Mouse (Mus musculus): ENCODE results near the gene Fbxo22. TPM values are rescaled to one million over a fixed set of nuclear protein-coding genes. Genes with fewer than 3 reads are reported as not detected.
"Not testable (repeated sequence)": the region's sequence is repeated elsewhere in the genome, so short reads cannot be mapped to it uniquely, and the experiment has no call there.

Fbxo22 gene
- polyA plus RNA-seq, 1 experiment from 2014 or later: 80.7 TPM

DNA sequence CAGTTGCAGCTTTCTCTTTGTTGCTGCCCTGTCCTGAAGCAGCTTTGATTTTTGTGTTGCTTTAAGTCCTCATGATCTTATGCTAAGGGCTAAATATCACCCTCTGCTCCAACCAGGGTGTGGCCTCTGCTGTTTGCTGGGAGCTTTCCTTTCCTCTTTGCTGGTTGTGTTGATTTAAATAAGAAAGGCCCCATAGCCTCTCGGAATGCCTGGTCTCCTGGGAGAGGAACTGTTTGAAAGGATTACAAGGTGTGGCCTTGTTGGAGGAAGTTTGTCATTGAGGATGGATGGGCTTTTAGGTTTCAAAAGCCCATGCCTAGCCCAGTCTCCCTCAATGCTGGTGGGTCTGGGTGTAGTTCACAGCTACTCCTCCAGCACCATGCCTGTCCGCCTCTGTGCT, 7.4 kb downstream of the Fbxo22 start:
- Histone ChIP-seq H3K9ac (no peak overlapping the region), H3K4me3 (no peak overlapping the region), H3K4me1 (peaks cover 3% of the 10 kb centered on the region), H3K27me3 (replicated peaks) (no peaks in the 10 kb centered on the region), H3K4me2 (replicated peaks) (no peak overlapping the region), H3K9me3 (no peaks in the 10 kb centered on the region), H3K27ac (no peak overlapping the region), H3K36me3 (peaks cover 76% of the 10 kb centered on the region)
- no peak for ATAC-seq (ENCODE audit: low FRiP score, low read depth)
- WGBS: 67% methylated on average over 2 of the region's 2 CpGs

DNA sequence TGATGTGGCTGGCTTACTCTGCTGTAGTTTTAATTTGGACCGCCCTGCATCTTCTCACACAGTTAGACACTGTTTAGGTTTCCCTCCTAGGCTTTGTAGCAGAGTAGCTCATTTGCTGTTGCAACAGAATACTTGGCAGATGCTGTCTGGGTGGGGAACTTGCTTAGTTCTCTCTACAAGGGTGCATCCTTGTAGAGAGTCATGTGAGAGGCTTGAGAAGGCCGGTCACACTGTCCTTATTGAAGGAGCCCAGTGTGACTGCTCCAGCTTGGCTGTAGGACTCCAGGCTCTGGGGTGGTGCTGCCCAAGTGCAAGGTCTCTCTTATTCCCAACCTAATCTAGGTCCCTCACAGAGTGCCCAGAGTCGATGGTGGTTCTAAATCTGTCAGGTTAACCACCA, 8.7 kb downstream of the Fbxo22 start:
- H3K36me3 ChIP-seq: peaks cover 89% of the 10 kb centered on the region
- no peak overlapping the region for H3K4me2 ChIP-seq (replicated peaks)
- no peak for ATAC-seq (ENCODE audit: low FRiP score, low read depth)
- H3K4me3 ChIP-seq: no peak overlapping the region
- H3K9me3 ChIP-seq: no peaks in the 10 kb centered on the region
- no peaks in the 10 kb centered on the region for H3K4me1 ChIP-seq
- no peaks in the 10 kb centered on the region for H3K27me3 ChIP-seq (replicated peaks)
- H3K27ac ChIP-seq: no peak overlapping the region
- no peak overlapping the region for H3K9ac ChIP-seq
- WGBS: 97% methylated on average over 3 of the region's 3 CpGs

- H3K9me3 ChIP-seq: no peaks in the 10 kb centered on the region
- H3K9ac ChIP-seq: no peak overlapping the region
- H3K27me3 ChIP-seq (replicated peaks): no peaks in the 10 kb centered on the region
- peaks cover 56% of the 10 kb centered on the region for H3K36me3 ChIP-seq
- WGBS: 92% methylated on average over 7 of the region's 7 CpGs
- no peaks in the 10 kb centered on the region for H3K4me1 ChIP-seq
- H3K4me2 ChIP-seq (replicated peaks): no peak overlapping the region
- ATAC-seq (ENCODE audit: low FRiP score, low read depth): no peak
- H3K27ac ChIP-seq: no peak overlapping the region
- H3K4me3 ChIP-seq: no peak overlapping the region
These were observed 16.5 kb downstream of the Fbxo22 start for GRCm38 (mm10) chr9:55225165-55225737.

DNA sequence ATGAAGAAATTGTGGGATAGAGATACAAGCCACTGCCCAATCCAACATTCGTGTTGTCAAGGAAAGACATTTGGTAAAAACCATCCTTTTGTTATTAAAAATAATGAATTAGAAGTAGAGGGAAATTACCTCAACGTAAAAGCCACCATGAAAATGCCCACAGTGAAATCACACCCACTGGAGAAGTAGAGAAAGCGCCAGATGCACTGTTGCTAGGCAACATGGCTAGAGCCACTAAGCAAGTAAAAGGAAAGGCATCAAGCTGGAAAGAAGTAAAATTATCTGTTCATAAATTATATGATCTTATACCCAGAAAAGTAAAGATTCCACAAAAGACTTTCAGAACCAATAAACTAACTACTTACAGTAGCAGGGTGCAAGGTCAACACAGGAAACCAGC, 17.5 kb downstream of the Fbxo22 start:
- no peak for ATAC-seq (ENCODE audit: low FRiP score, low read depth)
- Histone ChIP-seq H3K4me1 (no peaks in the 10 kb centered on the region), H3K9me3 (no peaks in the 10 kb centered on the region), H3K9ac (no peak overlapping the region), H3K4me3 (no peak overlapping the region), H3K27me3 (replicated peaks) (no peaks in the 10 kb centered on the region), H3K4me2 (replicated peaks) (no peak overlapping the region), H3K36me3 (peaks cover 46% of the 10 kb centered on the region), H3K27ac (no peak overlapping the region)
- 65% methylated on average over 3 of the region's 3 CpGs for WGBS

GRCm38 (mm10) chr9:55228149-55228548, 19.4 kb downstream of the Fbxo22 start:
- Histone ChIP-seq H3K36me3 (peaks cover 27% of the 10 kb centered on the region), H3K9me3 (no peaks in the 10 kb centered on the region), H3K9ac (no peak overlapping the region), H3K4me3 (no peak overlapping the region), H3K4me1 (no peaks in the 10 kb centered on the region), H3K27me3 (replicated peaks) (no peaks in the 10 kb centered on the region), H3K27ac (no peak overlapping the region), H3K4me2 (replicated peaks) (no peak overlapping the region)
- no peak for ATAC-seq (ENCODE audit: low FRiP score, low read depth)
- 87% methylated on average over 4 of the region's 4 CpGs for WGBS

DNA sequence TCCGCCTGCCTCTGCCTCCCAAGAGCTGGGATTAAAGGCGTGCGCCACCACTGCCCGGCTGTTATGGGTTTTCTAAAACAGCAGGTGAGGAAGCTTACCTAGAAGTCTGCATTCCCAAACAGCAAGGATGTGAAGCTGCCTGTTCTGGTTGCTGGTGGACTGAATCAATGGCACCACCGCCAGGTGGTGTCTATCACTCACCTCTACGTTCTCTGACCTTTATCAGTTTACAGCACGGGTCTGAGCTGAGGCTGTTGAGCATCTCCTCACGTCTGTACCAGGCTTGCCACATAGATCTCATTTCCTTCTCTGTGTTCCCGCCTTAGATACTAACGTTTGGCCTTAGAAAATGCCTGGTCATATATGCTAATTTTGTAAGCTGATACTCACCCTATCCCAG, 20.3 kb downstream of the Fbxo22 start:
- Histone ChIP-seq H3K36me3 (peaks cover 19% of the 10 kb centered on the region), H3K4me3 (no peak overlapping the region), H3K27ac (no peak overlapping the region), H3K4me2 (replicated peaks) (no peak overlapping the region), H3K9ac (no peak overlapping the region), H3K4me1 (no peaks in the 10 kb centered on the region), H3K9me3 (no peaks in the 10 kb centered on the region), H3K27me3 (replicated peaks) (no peaks in the 10 kb centered on the region)
- ATAC-seq (ENCODE audit: low FRiP score, low read depth): no peak
- WGBS: 76% methylated on average over 10 of the region's 10 CpGs

DNA sequence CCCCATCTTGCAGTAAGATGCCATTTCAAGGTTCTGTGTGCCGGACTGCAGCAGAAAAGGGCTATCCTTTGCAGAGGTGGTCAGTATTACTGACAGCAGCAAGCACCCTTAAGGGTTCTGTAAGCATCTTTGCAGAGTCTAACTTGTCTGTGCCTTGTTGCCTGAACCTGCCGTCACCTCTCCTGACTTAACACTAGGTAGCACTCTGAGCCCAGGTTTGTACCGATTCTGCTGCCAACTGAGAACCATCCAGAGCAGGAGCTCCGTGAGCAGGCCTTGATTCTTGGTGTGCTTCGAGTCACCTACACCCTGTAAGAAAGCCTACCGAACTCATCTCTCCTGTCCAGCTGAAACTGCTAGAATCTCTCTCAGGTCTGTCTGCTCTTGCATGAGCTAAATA, 22.8 kb downstream of the Fbxo22 start:
- WGBS: 70% methylated on average over 6 of the region's 6 CpGs
- Histone ChIP-seq H3K4me1 (no peaks in the 10 kb centered on the region), H3K9me3 (no peaks in the 10 kb centered on the region), H3K27ac (no peak overlapping the region), H3K36me3 (no peaks in the 10 kb centered on the region), H3K4me2 (replicated peaks) (no peak overlapping the region), H3K27me3 (replicated peaks) (no peaks in the 10 kb centered on the region), H3K4me3 (no peak overlapping the region), H3K9ac (no peak overlapping the region)
- ATAC-seq (ENCODE audit: low FRiP score, low read depth): no peak

DNA sequence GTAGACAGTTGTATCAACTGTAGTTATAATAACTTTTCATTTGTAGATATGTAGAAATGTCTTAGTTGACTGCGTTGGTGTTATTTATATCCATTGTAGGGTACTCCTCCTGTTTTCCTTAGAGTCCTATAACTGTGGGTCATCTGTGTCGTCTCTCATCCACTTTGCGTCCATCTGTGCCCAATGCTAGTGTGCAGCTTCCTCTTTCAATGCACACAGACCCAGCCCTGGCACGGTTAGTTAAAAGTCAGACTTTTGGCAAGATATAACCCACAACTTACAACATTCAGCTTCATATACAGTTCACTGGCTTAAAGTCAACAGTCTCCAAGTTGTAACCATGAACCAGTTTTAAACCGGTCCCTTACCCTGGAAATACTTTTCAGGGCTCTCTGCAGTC, 23.4 kb downstream of the Fbxo22 start:
- WGBS: 91% methylated on average over 5 of the region's 5 CpGs
- Histone ChIP-seq H3K27me3 (replicated peaks) (no peaks in the 10 kb centered on the region), H3K4me2 (replicated peaks) (no peak overlapping the region), H3K36me3 (no peaks in the 10 kb centered on the region), H3K9me3 (no peaks in the 10 kb centered on the region), H3K27ac (no peak overlapping the region), H3K4me3 (no peak overlapping the region), H3K4me1 (no peaks in the 10 kb centered on the region), H3K9ac (no peak overlapping the region)
- no peak for ATAC-seq (ENCODE audit: low FRiP score, low read depth)

DNA sequence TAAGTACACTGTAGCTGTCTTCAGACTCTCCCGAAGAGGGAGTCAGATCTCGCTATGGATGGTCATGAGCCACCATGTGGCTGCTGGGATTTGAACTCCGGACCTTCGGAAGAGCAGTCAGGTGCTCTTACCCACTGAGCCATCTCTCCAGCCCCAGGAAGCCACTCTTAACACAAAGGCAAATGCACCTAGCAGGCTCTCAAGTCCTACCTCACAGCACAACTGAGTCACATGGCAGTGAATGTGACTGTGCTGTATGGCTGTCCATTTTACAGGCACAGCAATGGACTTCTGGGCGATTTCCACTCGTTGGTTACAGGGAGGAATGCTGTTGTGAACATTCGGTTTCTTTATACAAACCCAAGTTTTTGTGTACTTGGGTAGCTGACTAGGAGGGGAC, 23.9 kb downstream of the Fbxo22 start:
- H3K9me3 ChIP-seq: no peaks in the 10 kb centered on the region
- H3K4me3 ChIP-seq: no peak overlapping the region
- H3K36me3 ChIP-seq: no peaks in the 10 kb centered on the region
- ATAC-seq (ENCODE audit: low FRiP score, low read depth): no peak
- no peak overlapping the region for H3K27ac ChIP-seq
- 91% methylated on average over 7 of the region's 7 CpGs for WGBS
- H3K9ac ChIP-seq: no peak overlapping the region
- H3K4me2 ChIP-seq (replicated peaks): no peak overlapping the region
- no peaks in the 10 kb centered on the region for H3K27me3 ChIP-seq (replicated peaks)
- no peaks in the 10 kb centered on the region for H3K4me1 ChIP-seq

DNA sequence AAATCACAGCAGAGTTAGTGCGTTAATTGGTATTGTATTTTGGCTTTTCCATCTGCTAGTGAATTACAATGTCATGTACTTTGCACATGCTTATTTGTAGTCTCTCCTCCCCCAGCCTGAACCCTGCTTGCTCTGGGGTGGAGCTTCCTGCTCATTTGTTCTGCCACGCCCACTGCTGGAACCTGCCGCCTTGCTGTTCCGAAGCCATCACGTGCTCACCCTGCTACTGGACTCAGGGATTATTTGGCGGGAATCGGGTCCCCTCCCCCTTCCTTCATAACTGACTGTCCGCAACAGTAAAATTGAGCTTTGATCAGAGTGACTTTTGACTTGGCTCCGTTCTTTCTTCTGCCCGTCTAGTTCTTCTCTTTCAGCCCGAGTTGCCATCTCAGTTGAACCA, 24.4 kb downstream of the Fbxo22 start:
- H3K4me1 ChIP-seq; H3K4me2 ChIP-seq (replicated peaks); H3K4me3 ChIP-seq; H3K9ac ChIP-seq; H3K9me3 ChIP-seq; H3K27me3 ChIP-seq (replicated peaks); H3K27ac ChIP-seq; ATAC-seq (ENCODE audit: low FRiP score, low read depth); H3K36me3 ChIP-seq: not testable (repeated sequence)
- 72% methylated on average over 11 of the region's 11 CpGs for WGBS

DNA sequence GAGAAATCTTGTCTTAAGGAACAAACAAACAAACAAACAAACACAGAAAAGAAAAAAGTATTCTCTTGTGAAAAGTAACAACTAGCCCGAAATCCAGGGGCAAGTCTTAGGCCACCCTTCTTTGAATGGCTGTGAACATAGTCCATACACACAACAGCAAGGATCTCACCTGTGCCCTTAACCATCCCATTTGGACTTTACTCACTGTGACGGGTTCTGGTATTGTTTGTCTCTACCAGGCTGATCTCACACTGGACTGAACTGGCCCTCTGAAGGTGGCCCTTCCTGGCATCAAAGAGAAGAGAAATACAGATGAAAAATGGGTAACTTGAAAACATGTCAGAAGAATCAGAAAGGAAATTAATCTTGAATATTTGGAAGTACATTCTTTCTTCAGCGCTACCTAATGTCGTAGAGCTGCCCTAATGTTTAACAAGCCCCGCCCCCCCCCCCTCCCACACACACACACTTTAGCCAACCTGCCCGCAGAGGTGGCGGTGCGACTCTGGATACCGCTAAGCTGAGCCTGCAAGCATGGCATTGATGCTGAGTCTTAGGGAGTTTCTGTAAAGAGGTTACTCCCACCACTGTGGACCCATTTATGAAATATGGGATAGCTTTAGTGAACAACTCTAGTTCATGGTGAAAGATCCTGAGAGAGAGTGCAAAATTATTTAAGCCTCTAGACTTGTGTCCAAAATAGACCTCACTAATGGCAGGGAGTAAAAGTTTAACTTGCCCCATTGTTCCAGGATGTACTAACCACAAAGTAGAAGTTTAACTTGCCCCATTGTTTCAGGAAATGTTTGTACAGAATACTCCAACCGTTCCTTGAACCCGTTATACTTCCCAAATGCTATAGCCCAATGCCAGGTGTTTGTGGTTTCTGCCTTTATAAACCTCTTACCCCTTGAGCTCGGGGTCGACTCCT, 27.8 kb downstream of the Fbxo22 start:
- Histone ChIP-seq H3K4me2 (replicated peaks) (no peak overlapping the region), H3K4me3 (no peak overlapping the region), H3K9ac (no peak overlapping the region), H3K27ac (no peak overlapping the region), H3K36me3 (no peaks in the 10 kb centered on the region), H3K4me1 (no peaks in the 10 kb centered on the region), H3K27me3 (replicated peaks) (no peaks in the 10 kb centered on the region), H3K9me3 (no peaks in the 10 kb centered on the region)
- WGBS: 71% methylated on average over 13 of the region's 13 CpGs
- ATAC-seq (ENCODE audit: low FRiP score, low read depth): no peak

DNA sequence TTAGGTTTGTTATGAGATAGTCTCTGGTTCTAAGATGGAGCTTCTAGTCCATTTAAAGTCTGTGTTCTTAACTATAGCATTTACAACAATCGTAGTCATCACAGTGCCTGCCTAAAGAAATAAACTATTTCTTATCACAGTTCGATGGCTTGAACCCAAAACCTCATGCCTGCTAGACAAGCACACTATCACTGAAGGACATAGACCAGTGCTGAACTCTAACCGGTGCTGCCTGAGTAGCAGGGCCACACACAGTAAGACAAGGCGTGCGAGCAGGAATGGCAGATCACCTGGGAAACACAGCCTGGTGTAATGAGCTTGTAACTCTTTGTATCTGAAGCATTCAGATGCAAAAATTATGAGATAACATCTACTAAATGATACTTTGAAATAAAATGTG, 32.1 kb downstream of the Fbxo22 start:
- no peak for ATAC-seq (ENCODE audit: low FRiP score, low read depth)
- Histone ChIP-seq H3K4me3 (no peak overlapping the region), H3K4me2 (replicated peaks) (no peak overlapping the region), H3K27ac (no peak overlapping the region), H3K9me3 (no peaks in the 10 kb centered on the region), H3K4me1 (no peaks in the 10 kb centered on the region), H3K27me3 (replicated peaks) (no peaks in the 10 kb centered on the region), H3K36me3 (no peaks in the 10 kb centered on the region), H3K9ac (no peak overlapping the region)
- 94% methylated on average over 5 of the region's 5 CpGs for WGBS

All from neural tube, embryonic 12.5 days (tissue).